Mouse (Mus musculus) lung, adult 2 months (tissue): ENCODE data around the gene Eloa.

Experiments
- CTCF ChIP-seq: fragments of 200-500 bp; IDR thresholded peaks from 2 replicates; pipeline ENCODE4 v1.5.1; 2011; ENCODE audit warnings: mild to moderate bottlenecking, low read length, control low read depth; ENCODE audit not compliant: insufficient read depth
- POLR2A ChIP-seq: fragments of 200-500 bp; IDR thresholded peaks from 2 replicates; pipeline ENCODE4 v1.6.1; 2011; ENCODE audit warnings: low read depth, mild to moderate bottlenecking, control low read depth, low read length, borderline replicate concordance; ENCODE audit errors: extremely low read depth

GRCm38 (mm10) chr4:136025350-136025749 is 3.8 kb upstream of the Eloa start:
- TF ChIP-seq CTCF (no peak), POLR2A (no peak)
